Mouse (Mus musculus): ENCODE measurements around the gene Tcte1. TPM values are rescaled to one million over a fixed set of nuclear protein-coding genes. Genes with fewer than 3 reads are reported as not detected.

The Tcte1 gene
- polyA plus RNA-seq, 1 experiment: not detected

DNA sequence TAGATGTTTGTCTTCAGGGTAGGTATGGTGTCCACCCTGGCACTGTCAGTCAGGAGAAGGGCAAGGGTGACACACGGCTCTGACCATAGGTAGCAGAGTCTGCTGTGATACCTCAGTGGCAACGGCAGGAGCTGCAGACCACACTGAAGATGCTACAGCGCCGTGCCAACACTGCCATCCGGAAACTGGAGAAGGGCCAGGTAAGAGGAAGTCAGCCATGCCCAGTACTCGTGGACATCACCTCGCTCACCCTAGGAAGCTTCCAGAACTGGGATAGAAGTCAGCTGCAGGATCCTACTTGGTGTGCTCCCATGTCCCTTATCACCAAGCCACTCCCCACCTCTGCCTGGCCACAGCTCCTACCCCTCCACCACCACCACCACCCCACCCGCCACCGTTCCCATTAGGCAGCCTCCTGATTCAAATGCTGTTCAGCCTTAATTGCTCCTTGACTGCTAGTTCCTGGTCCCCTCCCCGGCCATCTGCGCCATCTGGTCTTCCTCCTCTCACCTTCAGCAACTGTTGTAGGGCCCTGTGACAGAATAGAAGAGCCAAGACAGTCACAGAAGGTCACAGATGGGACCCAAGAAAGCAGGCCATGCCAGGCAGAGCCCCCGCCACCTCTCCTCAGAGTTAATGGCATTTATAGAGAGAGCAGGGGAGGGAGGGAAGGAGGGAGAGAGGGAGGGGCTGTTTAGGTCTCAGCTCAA, 4.3 kb upstream of the Tcte1 start:
- peaks cover 5% of the 10 kb centered on the region for H3K4me1 ChIP-seq (ENCODE audit: control insufficient read depth)
- no peak overlapping the region for H3K4me3 ChIP-seq (replicated peaks)
- H3K9me3 ChIP-seq (ENCODE audit: control insufficient read depth, low read length): no peaks in the 10 kb centered on the region
- H3K27me3 ChIP-seq (ENCODE audit: control insufficient read depth): peaks cover 12% of the 10 kb centered on the region
- TF ChIP-seq TAL1 (IDR thresholded peaks at IDR 0.05; ENCODE audit: low read length) (no peak), GATA1 (IDR thresholded peaks at IDR 0.05; ENCODE audit: low read length) (no peak)
- H3K36me3 ChIP-seq (ENCODE audit: control insufficient read depth): peaks cover 50% of the 10 kb centered on the region

- TF ChIP-seq GATA1 (IDR thresholded peaks at IDR 0.05; ENCODE audit: low read length): no peak
- no peak for TF ChIP-seq TAL1 (IDR thresholded peaks at IDR 0.05; ENCODE audit: low read length)
- H3K4me1 ChIP-seq (ENCODE audit: control insufficient read depth): peaks cover 5% of the 10 kb centered on the region
- H3K27me3 ChIP-seq (ENCODE audit: control insufficient read depth): peaks cover 20% of the 10 kb centered on the region
- no peak overlapping the region for H3K4me3 ChIP-seq (replicated peaks)
- peaks cover 44% of the 10 kb centered on the region for H3K36me3 ChIP-seq (ENCODE audit: control insufficient read depth)
- H3K9me3 ChIP-seq (ENCODE audit: control insufficient read depth, low read length): no peaks in the 10 kb centered on the region
Observed at GRCm38 (mm10) chr17:45520136-45520535, 3.1 kb upstream of the Tcte1 start.

GRCm38 (mm10) chr17:45524961-45525360, 1.7 kb downstream of the Tcte1 start:
- Histone ChIP-seq H3K9me3 (ENCODE audit: control insufficient read depth, low read length) (no peaks in the 10 kb centered on the region), H3K4me1 (ENCODE audit: control insufficient read depth) (peaks cover 7% of the 10 kb centered on the region), H3K4me3 (replicated peaks) (no peak overlapping the region), H3K36me3 (ENCODE audit: control insufficient read depth) (peaks cover 5% of the 10 kb centered on the region), H3K27me3 (ENCODE audit: control insufficient read depth) (peaks cover 45% of the 10 kb centered on the region)
- no peak for TF ChIP-seq GATA1 (IDR thresholded peaks at IDR 0.05; ENCODE audit: low read length)
- no peak for TF ChIP-seq TAL1 (IDR thresholded peaks at IDR 0.05; ENCODE audit: low read length)

- Histone ChIP-seq H3K4me1 (ENCODE audit: control insufficient read depth) (peaks cover 7% of the 10 kb centered on the region), H3K27me3 (ENCODE audit: control insufficient read depth) (peaks cover 59% of the 10 kb centered on the region), H3K36me3 (ENCODE audit: control insufficient read depth) (no peaks in the 10 kb centered on the region), H3K4me3 (replicated peaks) (no peak overlapping the region), H3K9me3 (ENCODE audit: control insufficient read depth, low read length) (no peaks in the 10 kb centered on the region)
- TF ChIP-seq TAL1 (IDR thresholded peaks at IDR 0.05; ENCODE audit: low read length): no peak
- TF ChIP-seq GATA1 (IDR thresholded peaks at IDR 0.05; ENCODE audit: low read length): no peak
Observed at GRCm38 (mm10) chr17:45526571-45526970, 3.3 kb downstream of the Tcte1 start.

GRCm38 (mm10) chr17:45530346-45530782, 7.1 kb downstream of the Tcte1 start:
- Histone ChIP-seq H3K27me3 (ENCODE audit: control insufficient read depth) (peaks cover 70% of the 10 kb centered on the region), H3K4me3 (replicated peaks) (no peak overlapping the region), H3K9me3 (ENCODE audit: control insufficient read depth, low read length) (no peaks in the 10 kb centered on the region), H3K4me1 (ENCODE audit: control insufficient read depth) (peaks cover 2% of the 10 kb centered on the region; the same call in 1 of the 2 replicates), H3K36me3 (ENCODE audit: control insufficient read depth) (no peaks in the 10 kb centered on the region)
- TF ChIP-seq GATA1 (IDR thresholded peaks at IDR 0.05; ENCODE audit: low read length) (no peak), TAL1 (IDR thresholded peaks at IDR 0.05; ENCODE audit: low read length) (no peak)

DNA sequence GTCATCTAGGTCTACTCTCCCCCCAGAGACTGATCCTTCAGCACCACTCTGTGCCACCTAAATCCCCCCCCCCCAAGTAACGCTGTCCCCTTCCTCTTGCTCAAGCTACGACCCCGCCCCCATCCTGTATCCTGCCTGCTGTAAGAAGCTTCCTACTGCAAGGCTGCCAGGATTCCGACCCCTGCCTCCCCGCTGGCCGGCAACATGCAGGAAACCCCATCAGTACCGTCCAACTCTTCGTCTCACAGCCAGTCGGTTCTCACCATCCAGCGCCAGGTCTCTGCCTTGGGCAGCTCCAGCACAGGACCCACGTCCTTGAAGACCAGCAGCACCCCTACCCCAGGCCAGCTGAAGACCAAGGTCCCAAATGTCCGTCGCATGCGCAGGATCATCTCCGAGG, 9.7 kb downstream of the Tcte1 start:
- TF ChIP-seq TAL1 (IDR thresholded peaks at IDR 0.05; ENCODE audit: low read length): no peak
- no peak for TF ChIP-seq GATA1 (IDR thresholded peaks at IDR 0.05; ENCODE audit: low read length)
- no peaks in the 10 kb centered on the region for H3K9me3 ChIP-seq (ENCODE audit: control insufficient read depth, low read length)
- H3K27me3 ChIP-seq (ENCODE audit: control insufficient read depth): peaks cover 76% of the 10 kb centered on the region
- H3K4me3 ChIP-seq (replicated peaks): no peak overlapping the region
- no peaks in the 10 kb centered on the region for H3K4me1 ChIP-seq (ENCODE audit: control insufficient read depth)
- H3K36me3 ChIP-seq (ENCODE audit: control insufficient read depth): no peaks in the 10 kb centered on the region

DNA sequence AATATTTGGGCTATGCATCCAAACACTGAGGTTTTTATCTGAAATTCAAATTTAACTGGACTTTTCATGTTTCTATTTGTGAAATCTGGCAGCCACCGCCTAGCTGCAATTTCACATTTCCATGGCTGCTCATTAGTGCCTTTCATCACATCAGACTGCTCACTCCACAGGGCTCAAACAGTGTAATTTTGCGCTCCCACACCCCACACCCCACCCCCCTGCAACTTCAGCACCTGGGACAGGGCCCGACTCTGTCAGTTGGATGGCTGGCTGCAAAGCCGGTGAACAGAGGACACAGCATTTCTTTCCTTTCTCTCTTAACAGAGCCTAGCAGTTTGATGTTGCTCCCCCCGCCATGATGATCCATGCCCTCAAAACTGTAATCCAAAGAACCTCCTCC, 13.0 kb downstream of the Tcte1 start:
- no peak for TF ChIP-seq TAL1 (IDR thresholded peaks at IDR 0.05; ENCODE audit: low read length)
- no peak for TF ChIP-seq GATA1 (IDR thresholded peaks at IDR 0.05; ENCODE audit: low read length)
- Histone ChIP-seq H3K36me3 (ENCODE audit: control insufficient read depth) (no peaks in the 10 kb centered on the region), H3K27me3 (ENCODE audit: control insufficient read depth) (peaks cover 74% of the 10 kb centered on the region), H3K9me3 (ENCODE audit: control insufficient read depth, low read length) (no peaks in the 10 kb centered on the region), H3K4me3 (replicated peaks) (no peak overlapping the region), H3K4me1 (ENCODE audit: control insufficient read depth) (no peaks in the 10 kb centered on the region)

- TF ChIP-seq TAL1 (IDR thresholded peaks at IDR 0.05; ENCODE audit: low read length) (no peak), GATA1 (IDR thresholded peaks at IDR 0.05; ENCODE audit: low read length) (no peak)
- Histone ChIP-seq H3K36me3 (ENCODE audit: control insufficient read depth) (no peaks in the 10 kb centered on the region), H3K4me1 (ENCODE audit: control insufficient read depth) (no peaks in the 10 kb centered on the region), H3K27me3 (ENCODE audit: control insufficient read depth) (peaks cover 76% of the 10 kb centered on the region), H3K9me3 (ENCODE audit: control insufficient read depth, low read length) (no peaks in the 10 kb centered on the region), H3K4me3 (replicated peaks) (no peak overlapping the region)
Observed at GRCm38 (mm10) chr17:45538394-45538793, 15.2 kb downstream of the Tcte1 start.

DNA sequence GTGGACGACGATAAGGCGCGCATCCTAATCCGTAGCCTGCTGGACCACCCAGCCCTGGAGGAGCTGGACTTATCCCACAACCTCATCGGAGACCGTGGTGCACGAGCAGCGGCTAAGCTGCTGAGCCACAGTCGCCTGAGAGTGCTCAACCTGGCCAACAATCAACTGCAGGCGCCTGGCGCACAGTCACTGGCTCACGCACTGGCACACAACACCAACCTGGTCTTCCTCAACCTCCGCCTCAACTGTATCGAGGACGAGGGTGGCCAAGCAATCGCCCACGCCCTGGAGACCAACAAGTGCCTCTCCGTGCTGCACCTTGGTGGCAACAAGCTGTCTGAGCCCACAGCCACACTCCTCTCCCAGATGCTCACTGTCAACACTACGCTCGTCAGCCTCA, 16.4 kb downstream of the Tcte1 start:
- H3K27me3 ChIP-seq (ENCODE audit: control insufficient read depth): peaks cover 81% of the 10 kb centered on the region
- H3K4me3 ChIP-seq (replicated peaks): no peak overlapping the region
- H3K36me3 ChIP-seq (ENCODE audit: control insufficient read depth): no peaks in the 10 kb centered on the region
- no peaks in the 10 kb centered on the region; the same call in 1 of the 2 replicates for H3K9me3 ChIP-seq (ENCODE audit: control insufficient read depth, low read length)
- H3K4me1 ChIP-seq (ENCODE audit: control insufficient read depth): no peaks in the 10 kb centered on the region
- TF ChIP-seq GATA1 (IDR thresholded peaks at IDR 0.05; ENCODE audit: low read length) (no peak), TAL1 (IDR thresholded peaks at IDR 0.05; ENCODE audit: low read length) (no peak)
